Mouse (Mus musculus) thymus, adult 2 months (tissue): ENCODE measurements around the gene Poc5. TPM values are rescaled to one million over a fixed set of nuclear protein-coding genes. Genes with fewer than 3 reads are reported as not detected.
A peak's percentile ranks its signal among the peaks of the same experiment; 100 is the strongest.

Source experiments
- DNase-seq: peaks from one replicate; pipeline ENCODE4 v3.0.0; 2021
- H3K27ac ChIP-seq: fragments of 200-500 bp; 2 replicates; pipeline ENCODE4 v1.5.1; 2012; ENCODE audit warnings: low read length, control low read depth; ENCODE audit not compliant: control insufficient read depth, insufficient read depth
- H3K27me3 ChIP-seq: fragments of 200-500 bp; 2 replicates; pipeline ENCODE4 v1.6.1; 2012; ENCODE audit warnings: mild to moderate bottlenecking, low read length, moderate library complexity, mixed read lengths; ENCODE audit not compliant: control insufficient read depth, insufficient read depth
- H3K36me3 ChIP-seq: fragments of 200-500 bp; 2 replicates; pipeline ENCODE4 v1.6.1; 2012; ENCODE audit warnings: mild to moderate bottlenecking, low read length, moderate library complexity; ENCODE audit not compliant: control insufficient read depth, insufficient read depth
- H3K4me1 ChIP-seq: fragments of 200-500 bp; replicated peaks from 2 replicates; pipeline ENCODE4 v1.6.1; 2012; ENCODE audit warnings: low read length; ENCODE audit not compliant: control insufficient read depth, insufficient read depth
- H3K4me3 ChIP-seq: fragments of 200-500 bp; 2 replicates; pipeline ENCODE4 v1.5.1; 2012; ENCODE audit warnings: mild to moderate bottlenecking, low read length, control low read depth, moderate library complexity; ENCODE audit not compliant: control insufficient read depth, insufficient read depth
- CTCF ChIP-seq: fragments of 200-500 bp; IDR thresholded peaks from 2 replicates; pipeline ENCODE4 v1.5.1; 2012; ENCODE audit warnings: mild to moderate bottlenecking, control low read depth, low read length, moderate library complexity, borderline replicate concordance; ENCODE audit not compliant: control insufficient read depth, poor library complexity, insufficient read depth; ENCODE audit errors: extremely low read depth
- POLR2A ChIP-seq: fragments of 200-500 bp; IDR thresholded peaks from 2 replicates; pipeline ENCODE4 v1.6.1; 2012; ENCODE audit warnings: mild to moderate bottlenecking, low read length, control low read depth, moderate library complexity; ENCODE audit not compliant: control insufficient read depth, poor library complexity, insufficient read depth; ENCODE audit errors: extremely low read depth
- WGBS: fragments of 180-500 bp; shearing (Covaris S2); methylation state at CpG from one replicate; pipeline ENCODE4 v1.1.7; 2018; 5-methylcytosine and 5-hydroxymethylcytosine counted together
- polyA plus RNA-seq: library from polyadenylated mRNA; depleted of rRNA; stranded (reverse); fragments of >200 nt; gene quantifications from 2 replicates; pipeline ENCODE4 v1.2.3, GENCODE M21; 2012; rRNA removed

The Poc5 gene
- polyA plus RNA-seq, result 8.5 and 11.2 TPM in 2 replicates

DNA sequence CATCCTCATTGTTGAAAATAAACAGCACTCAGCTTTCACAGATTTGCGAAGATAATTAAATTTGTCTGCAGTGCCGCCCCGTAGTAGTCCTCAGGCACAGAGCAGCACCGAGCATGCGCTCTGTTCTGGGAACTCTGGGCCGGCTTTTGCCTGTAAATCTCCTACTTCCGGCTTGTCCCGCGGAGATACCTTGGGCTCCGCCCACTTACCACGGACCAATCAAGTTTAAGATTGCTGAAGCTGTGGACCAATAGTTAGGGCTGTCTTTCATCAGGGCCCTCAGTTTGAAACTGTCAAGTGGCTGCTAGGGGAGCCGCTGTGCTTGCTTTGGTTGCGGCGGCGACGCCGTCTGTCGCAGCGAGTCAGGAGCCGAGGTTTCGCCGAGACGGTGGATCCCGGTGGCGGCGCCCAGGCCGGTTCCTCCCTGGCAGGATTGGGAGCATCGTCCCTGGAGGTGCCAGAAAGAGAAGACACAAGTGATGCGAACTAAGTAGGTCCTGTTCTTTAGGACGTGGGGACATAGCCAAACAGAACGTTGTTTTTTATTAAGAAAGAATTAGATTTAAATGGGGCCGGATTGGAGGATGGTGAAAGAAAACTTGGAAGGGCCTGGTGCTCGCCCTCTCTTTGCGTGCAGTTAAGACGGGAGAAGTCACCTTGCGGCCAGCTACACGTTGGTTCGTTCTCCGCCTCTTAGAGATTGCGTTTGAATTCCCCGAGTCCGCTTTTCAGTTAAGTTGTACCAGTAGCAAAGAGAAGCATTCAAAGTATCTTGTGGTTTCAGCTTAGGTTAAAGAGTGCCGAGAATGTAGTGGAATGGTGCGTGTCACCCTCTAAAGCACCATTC, at the start of gene Poc5:
Gene Poc5 (plus strand): TSS at position 253 of the 847 bp plus-strand sequence.
- WGBS, result under 1% methylated on average over 44 of the region's 44 CpGs
- Histone ChIP-seq H3K4me3 (peak within 1 kb of the TSS; percentile 87), H3K27ac (peak within 1 kb of the TSS; percentile 22; the same call in 1 of the 2 replicates), H3K36me3 (peaks cover 24% of the 10 kb centered on the region), H3K4me1 (peaks cover 3% of the 10 kb centered on the region), H3K27me3 (no peaks in the 10 kb centered on the region)
- TF ChIP-seq CTCF, result no peak
- peak; percentile 55 for TF ChIP-seq POLR2A
- peak; percentile 99 for DNase-seq

DNA sequence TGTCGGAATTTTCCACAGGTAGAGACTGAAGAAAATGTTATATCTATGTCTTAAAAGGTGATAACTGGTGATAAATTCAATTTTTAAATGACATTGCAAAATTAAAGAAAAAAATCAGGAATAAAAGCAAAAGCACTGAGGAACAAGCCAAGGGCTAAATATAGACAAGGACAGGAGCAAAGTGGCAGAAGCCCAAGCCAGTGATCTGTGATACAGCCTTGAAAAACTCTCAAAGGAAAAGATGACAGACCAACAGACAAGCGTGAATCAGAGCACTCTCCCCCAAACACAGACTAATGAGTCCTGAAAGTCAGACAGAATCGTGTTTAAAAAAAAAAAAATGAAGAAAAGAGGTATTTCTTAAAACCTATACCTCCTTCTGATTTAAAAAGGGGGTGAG, 46.6 kb upstream of the Poc5 start:
- WGBS, result 81% methylated on average over 3 of the region's 3 CpGs
- Histone ChIP-seq H3K27ac (no peak overlapping the region), H3K4me3 (no peak overlapping the region), H3K27me3 (no peaks in the 10 kb centered on the region), H3K36me3 (no peaks in the 10 kb centered on the region), H3K4me1 (no peaks in the 10 kb centered on the region)
- no peak for DNase-seq
- TF ChIP-seq POLR2A (no peak), CTCF (no peak)

DNA sequence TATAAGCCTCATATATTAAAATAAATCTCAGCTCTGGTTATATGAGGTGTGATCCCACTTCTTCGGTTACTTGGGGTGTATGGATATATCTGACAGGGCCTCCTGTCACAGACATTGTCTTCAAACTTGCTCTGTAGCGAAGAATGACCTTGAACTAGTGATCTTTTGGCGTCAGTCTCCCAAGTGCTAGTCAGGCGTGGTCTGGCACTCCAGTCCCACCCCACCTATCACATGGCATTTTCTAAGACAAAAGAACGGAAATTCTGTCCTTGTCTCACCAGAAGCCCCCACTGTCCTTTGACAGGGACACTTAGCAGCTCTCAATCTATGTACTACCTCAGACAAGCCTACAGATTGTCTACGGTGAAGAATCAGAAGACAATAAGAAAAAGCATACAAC, 43.3 kb upstream of the Poc5 start:
- no peaks in the 10 kb centered on the region for H3K4me1 ChIP-seq
- WGBS, result 90% methylated on average over 6 of the region's 6 CpGs
- no peak for DNase-seq
- H3K36me3 ChIP-seq, result no peaks in the 10 kb centered on the region
- H3K27ac ChIP-seq, result no peak overlapping the region
- H3K4me3 ChIP-seq, result no peak overlapping the region
- H3K27me3 ChIP-seq, result no peaks in the 10 kb centered on the region
- TF ChIP-seq POLR2A, result no peak
- TF ChIP-seq CTCF, result no peak

DNA sequence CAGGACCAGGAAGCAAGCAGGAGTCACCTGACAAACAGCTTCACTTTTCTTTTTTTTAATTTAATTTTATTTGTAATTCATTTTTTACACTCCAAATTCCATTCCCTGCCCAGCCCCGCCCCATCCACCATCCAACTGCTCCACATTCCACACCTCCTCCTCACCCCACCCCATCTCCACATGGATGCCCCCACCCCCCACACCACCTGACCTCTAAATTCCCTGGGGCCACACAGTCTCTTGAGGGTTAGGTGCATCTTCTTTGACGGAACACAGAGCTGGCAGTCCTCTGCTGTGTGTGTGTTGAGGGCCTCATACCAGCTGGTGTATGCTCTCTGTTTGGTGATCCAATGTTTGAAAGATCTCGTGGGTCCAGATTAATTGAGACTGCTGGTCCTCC, 41.5 kb upstream of the Poc5 start:
- no peak overlapping the region for H3K27ac ChIP-seq
- TF ChIP-seq CTCF (no peak), POLR2A (no peak)
- WGBS, result 84% methylated on average over 3 of the region's 3 CpGs
- no peaks in the 10 kb centered on the region for H3K36me3 ChIP-seq
- no peaks in the 10 kb centered on the region for H3K27me3 ChIP-seq
- no peak overlapping the region for H3K4me3 ChIP-seq
- DNase-seq, result no peak
- no peaks in the 10 kb centered on the region for H3K4me1 ChIP-seq

DNA sequence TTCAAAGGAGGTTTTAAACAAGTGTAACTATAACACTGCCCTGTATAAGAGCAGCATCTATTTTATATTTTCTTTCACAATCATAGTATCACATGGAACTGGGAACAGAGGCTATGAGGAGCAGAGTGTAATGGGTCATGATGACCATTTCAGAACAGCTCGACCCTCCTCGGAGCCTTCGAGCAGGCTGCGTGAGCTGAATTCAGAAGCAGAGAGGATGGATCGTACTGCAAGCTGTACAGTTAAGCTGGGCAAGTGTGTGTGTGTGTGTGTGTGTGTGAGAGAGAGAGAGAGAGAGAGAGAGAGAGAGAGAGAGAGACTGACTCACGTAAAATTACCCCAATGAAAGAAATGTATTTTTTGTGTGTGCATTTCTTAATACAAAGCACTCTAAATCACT, 37.9 kb upstream of the Poc5 start:
- 94% methylated on average over 6 of the region's 6 CpGs for WGBS
- Histone ChIP-seq H3K4me3 (no peak overlapping the region), H3K4me1 (no peaks in the 10 kb centered on the region), H3K36me3 (no peaks in the 10 kb centered on the region), H3K27me3 (no peaks in the 10 kb centered on the region), H3K27ac (no peak overlapping the region)
- no peak for DNase-seq
- TF ChIP-seq POLR2A, result no peak
- TF ChIP-seq CTCF, result no peak

GRCm38 (mm10) chr13:96351264-96351663, 36.8 kb upstream of the Poc5 start:
- Histone ChIP-seq H3K27ac (no peak overlapping the region), H3K4me3 (no peak overlapping the region), H3K4me1 (no peaks in the 10 kb centered on the region), H3K27me3 (no peaks in the 10 kb centered on the region), H3K36me3 (no peaks in the 10 kb centered on the region)
- TF ChIP-seq POLR2A (no peak), CTCF (no peak)
- 82% methylated on average over 12 of the region's 12 CpGs for WGBS
- DNase-seq, result no peak

GRCm38 (mm10) chr13:96375519-96375918, 12.6 kb upstream of the Poc5 start:
- no peaks in the 10 kb centered on the region for H3K27me3 ChIP-seq
- no peaks in the 10 kb centered on the region for H3K36me3 ChIP-seq
- H3K4me1 ChIP-seq, result no peaks in the 10 kb centered on the region
- TF ChIP-seq CTCF (no peak), POLR2A (no peak)
- H3K4me3 ChIP-seq, result no peak overlapping the region
- DNase-seq, result no peak
- H3K27ac ChIP-seq, result no peak overlapping the region
- whole genome bisulfite sequencing, result 3% methylated on average over 2 of the region's 2 CpGs
